1 mouse cellular context compared by ENCODE assay signal in genomic region chr5:124030386-124031067, GRCm38 (mm10).
TF ChIP-seq lines count a peak whose summit lies in the region.

No protein-coding gene starts in this region.

TF ChIP-seq in CH12.LX, 34 proteins besides CTCF, POLR2A, EP300 and RAD21 (continued from another document):
- TF ChIP-seq JUN (IDR thresholded peaks at IDR 0.05; ENCODE audit: insufficient read depth, low read depth, low read length) (no peak), MYC (IDR thresholded peaks at IDR 0.05; ENCODE audit: low read depth, low read length) (no peak)
